11 mouse cellular contexts compared by ENCODE assay signal in genomic region chr7:75998853-75999252, GRCm38 (mm10).
A peak's percentile ranks its signal among the peaks of the same experiment; 100 is the strongest.
DNase-seq lines count a peak whose midpoint lies in the region; ATAC-seq lines count a peak whose summit lies in the region.
"Had no signal": no experiment of that assay in that cellular context is flagged by ENCODE, and none has a peak within 500 bp of the region (broad histone marks: within the 10 kb centered on the region; RNA-seq: fewer than 3 reads in every experiment).

No protein-coding gene starts in this region.

- WGBS in embryonic facial prominence, embryonic 14.5 days = 18% methylated on average over 5 of the region's 5 CpGs
- 20% methylated on average over 5 of the region's 5 CpGs for WGBS in hindbrain, embryonic 14.5 days
- WGBS in neural tube, embryonic 14.5 days = 36% methylated on average over 5 of the region's 5 CpGs

- no peak overlapping the region for H3K27ac ChIP-seq in embryonic facial prominence, embryonic 14.5 days (replicated peaks; ENCODE audit: low read depth, low read length)
- H3K27ac ChIP-seq in hindbrain, embryonic 14.5 days = no peak overlapping the region
- no peak overlapping the region for H3K27ac ChIP-seq in neural tube, embryonic 14.5 days (ENCODE audit: low read depth, low read length)
- H3K27ac ChIP-seq: heart, embryonic 15.5 days had no signal

- H3K4me3 ChIP-seq in embryonic facial prominence, embryonic 14.5 days (ENCODE audit: low read depth, low read length) = no peak overlapping the region
- no peak overlapping the region for H3K4me3 ChIP-seq in hindbrain, embryonic 14.5 days (replicated peaks; ENCODE audit: low read length)
- H3K4me3 ChIP-seq in neural tube, embryonic 14.5 days (ENCODE audit: low read depth, low read length) = no peak overlapping the region
- H3K4me3 ChIP-seq: heart, embryonic 15.5 days had no signal

- ATAC-seq in cerebellum, adult (ENCODE audit: insufficient number of reproducible peaks, low FRiP score, low TSS enrichment) = no peak
- peak; percentile 55; the same call in 1 of the 2 replicates for ATAC-seq in embryonic facial prominence, embryonic 14.5 days (ENCODE audit: low read depth)
- ATAC-seq in hindbrain, embryonic 14.5 days (ENCODE audit: low FRiP score) = peak; percentile 89
- peak; percentile 72; the same call in 1 of the 2 replicates for ATAC-seq in neural tube, embryonic 14.5 days (ENCODE audit: low read depth)
- ATAC-seq in inflammation-experienced regulatory T-cells, adult 6 months = no peak

- DNase-seq in cerebellum, adult 11 months = peak; percentile 0
- DNase-seq in embryonic facial prominence, embryonic 14.5 days (ENCODE audit: low spot score) = peak; percentile 44
- peak; percentile 63 for DNase-seq in hindbrain, embryonic 14.5 days (ENCODE audit: low spot score)
- no peak for DNase-seq in gastrocnemius, postnatal 25 days
- no peak for DNase-seq in urinary bladder, adult 18-20 months (ENCODE audit: low spot score in 2 of 2)
- DNase-seq: thymus, adult 18-20 months had no signal

- H3K4me1 ChIP-seq in embryonic facial prominence, embryonic 14.5 days (ENCODE audit: control insufficient read depth, insufficient read depth, low read length) = no peaks in the 10 kb centered on the region
- no peaks in the 10 kb centered on the region for H3K4me1 ChIP-seq in hindbrain, embryonic 14.5 days (replicated peaks; ENCODE audit: control insufficient read depth, insufficient read depth, low read length)
- H3K4me1 ChIP-seq in neural tube, embryonic 14.5 days (ENCODE audit: control insufficient read depth, insufficient read depth, low read length) = no peaks in the 10 kb centered on the region
- H3K4me1 ChIP-seq: heart, embryonic 15.5 days had no signal

- no peak overlapping the region for H3K9ac ChIP-seq in embryonic facial prominence, embryonic 14.5 days (ENCODE audit: low read depth, low read length)
- H3K9ac ChIP-seq in hindbrain, embryonic 14.5 days = no peak overlapping the region
- H3K9ac ChIP-seq in neural tube, embryonic 14.5 days (replicated peaks; ENCODE audit: low read depth, low read length) = no peak overlapping the region
- H3K9ac ChIP-seq: heart, embryonic 15.5 days had no signal

- H3K36me3 ChIP-seq in embryonic facial prominence, embryonic 14.5 days (ENCODE audit: control insufficient read depth, insufficient read depth, low read length) = no peaks in the 10 kb centered on the region
- no peaks in the 10 kb centered on the region for H3K36me3 ChIP-seq in hindbrain, embryonic 14.5 days (replicated peaks; ENCODE audit: control insufficient read depth, insufficient read depth)
- H3K36me3 ChIP-seq in neural tube, embryonic 14.5 days (ENCODE audit: control insufficient read depth, insufficient read depth, low read length) = no peaks in the 10 kb centered on the region
- H3K36me3 ChIP-seq: heart, embryonic 15.5 days had no signal

- no peak overlapping the region for H3K4me2 ChIP-seq in embryonic facial prominence, embryonic 14.5 days (ENCODE audit: low read depth, low read length)
- no peak overlapping the region for H3K4me2 ChIP-seq in hindbrain, embryonic 14.5 days (replicated peaks)
- H3K4me2 ChIP-seq in neural tube, embryonic 14.5 days (ENCODE audit: low read depth, low read length) = no peak overlapping the region
- H3K4me2 ChIP-seq: heart, embryonic 15.5 days; liver, embryonic 11.5 days had no signal

- no peaks in the 10 kb centered on the region for H3K9me3 ChIP-seq in embryonic facial prominence, embryonic 14.5 days (ENCODE audit: control insufficient read depth, low read length)
- H3K9me3 ChIP-seq in hindbrain, embryonic 14.5 days (ENCODE audit: control insufficient read depth, low read length) = no peaks in the 10 kb centered on the region
- no peaks in the 10 kb centered on the region for H3K9me3 ChIP-seq in neural tube, embryonic 14.5 days (ENCODE audit: control insufficient read depth, low read length)
- H3K9me3 ChIP-seq: heart, embryonic 15.5 days had no signal

- H3K27me3 ChIP-seq in embryonic facial prominence, embryonic 14.5 days (replicated peaks; ENCODE audit: control insufficient read depth, insufficient read depth, low read length) = no peaks in the 10 kb centered on the region
- H3K27me3 ChIP-seq in hindbrain, embryonic 14.5 days (ENCODE audit: control insufficient read depth, insufficient read depth, low read length) = no peaks in the 10 kb centered on the region
- H3K27me3 ChIP-seq in neural tube, embryonic 14.5 days (ENCODE audit: control insufficient read depth, insufficient read depth, low read length) = no peaks in the 10 kb centered on the region
- H3K27me3 ChIP-seq: heart, embryonic 15.5 days had no signal

Comparison
In these comparisons a context has a peak if more than half of its experiments do, and no peak if none do; other contexts are left out.
1. DNase-seq: peak in cerebellum, adult 11 months (single experiment), embryonic facial prominence, embryonic 14.5 days (single experiment) and hindbrain, embryonic 14.5 days (single experiment); none in gastrocnemius, postnatal 25 days (single experiment) and urinary bladder, adult 18-20 months (0 of 2).
2. ATAC-seq: peak in embryonic facial prominence, embryonic 14.5 days (single experiment), hindbrain, embryonic 14.5 days (single experiment) and neural tube, embryonic 14.5 days (single experiment); none in cerebellum, adult (single experiment) and inflammation-experienced regulatory T-cells, adult 6 months (single experiment).